Mouse (Mus musculus) midbrain, embryonic 15.5 days (tissue): ENCODE data around the gene Tbc1d16. TPM values are rescaled to one million over a fixed set of nuclear protein-coding genes. Genes with fewer than 3 reads are reported as not detected.
"Not testable (repeated sequence)": the region's sequence is repeated elsewhere in the genome, so short reads cannot be mapped to it uniquely, and the experiment has no call there.

ENCODE experiments used
- ATAC-seq: fragments of 200-750 bp; cut with Nextera tagmentation; replicated peaks from 2 replicates; pipeline ENCODE4 v1.8.0; 2017; ENCODE audit warnings: moderate TSS enrichment
- H3K27ac ChIP-seq: fragments of 300-500 bp; sonication (generic); 2 replicates; pipeline ENCODE4 v1.5.1; 2015; ENCODE audit warnings: mild to moderate bottlenecking, inconsistent platforms
- H3K27me3 ChIP-seq: fragments of 300-500 bp; sonication (generic); replicated peaks from 2 replicates; pipeline ENCODE4 v1.6.1; 2015; ENCODE audit warnings: inconsistent platforms
- H3K36me3 ChIP-seq: fragments of 300-500 bp; sonication (generic); replicated peaks from 2 replicates; pipeline ENCODE4 v1.6.1; 2015; ENCODE audit warnings: inconsistent platforms
- H3K4me1 ChIP-seq: fragments of 300-500 bp; sonication (generic); 2 replicates; pipeline ENCODE4 v1.6.1; 2015; ENCODE audit warnings: inconsistent platforms
- H3K4me2 ChIP-seq: fragments of 300-500 bp; sonication (generic); 2 replicates; pipeline ENCODE4 v1.6.1; 2015; ENCODE audit warnings: inconsistent platforms, mild to moderate bottlenecking, moderate library complexity
- H3K4me3 ChIP-seq: fragments of 300-500 bp; sonication (generic); 2 replicates; pipeline ENCODE4 v1.5.1; 2015; ENCODE audit warnings: mild to moderate bottlenecking, inconsistent platforms
- H3K9ac ChIP-seq: fragments of 300-500 bp; sonication (generic); 2 replicates; pipeline ENCODE4 v1.6.1; 2015; ENCODE audit warnings: mild to moderate bottlenecking, inconsistent platforms
- H3K9me3 ChIP-seq: fragments of 300-500 bp; sonication (generic); 2 replicates; pipeline ENCODE4 v1.6.1; 2016; ENCODE audit warnings: inconsistent platforms
- WGBS: fragments of 180-500 bp; shearing (Covaris S2); methylation state at CpG from one replicate; pipeline ENCODE4 v1.1.7; 2015; ENCODE audit warnings: mixed read lengths; 5-methylcytosine and 5-hydroxymethylcytosine counted together
- polyA plus RNA-seq: library from polyadenylated mRNA; unstranded; fragments of >200 nt; fragmentation: Nextera tagmentation; extraction: Ambion mirVana; gene quantifications from 2 replicates; pipeline ENCODE4 v1.2.1, GENCODE M21; 2015

The Tbc1d16 gene
- polyA plus RNA-seq, 1 experiment from 2014 or later: 66.8 TPM

- Histone ChIP-seq H3K9me3 (no peaks in the 10 kb centered on the region), H3K27ac (no peak overlapping the region), H3K36me3 (no peaks in the 10 kb centered on the region), H3K4me1 (no peaks in the 10 kb centered on the region; the same call in 1 of the 2 replicates), H3K27me3 (no peaks in the 10 kb centered on the region), H3K4me2 (no peak overlapping the region), H3K9ac (no peak overlapping the region), H3K4me3 (no peak overlapping the region)
- no peak for ATAC-seq
- 11% methylated on average over 7 of the region's 7 CpGs for WGBS
Observed at GRCm38 (mm10) chr11:119111345-119111744, 117.0 kb downstream of the Tbc1d16 start.

DNA sequence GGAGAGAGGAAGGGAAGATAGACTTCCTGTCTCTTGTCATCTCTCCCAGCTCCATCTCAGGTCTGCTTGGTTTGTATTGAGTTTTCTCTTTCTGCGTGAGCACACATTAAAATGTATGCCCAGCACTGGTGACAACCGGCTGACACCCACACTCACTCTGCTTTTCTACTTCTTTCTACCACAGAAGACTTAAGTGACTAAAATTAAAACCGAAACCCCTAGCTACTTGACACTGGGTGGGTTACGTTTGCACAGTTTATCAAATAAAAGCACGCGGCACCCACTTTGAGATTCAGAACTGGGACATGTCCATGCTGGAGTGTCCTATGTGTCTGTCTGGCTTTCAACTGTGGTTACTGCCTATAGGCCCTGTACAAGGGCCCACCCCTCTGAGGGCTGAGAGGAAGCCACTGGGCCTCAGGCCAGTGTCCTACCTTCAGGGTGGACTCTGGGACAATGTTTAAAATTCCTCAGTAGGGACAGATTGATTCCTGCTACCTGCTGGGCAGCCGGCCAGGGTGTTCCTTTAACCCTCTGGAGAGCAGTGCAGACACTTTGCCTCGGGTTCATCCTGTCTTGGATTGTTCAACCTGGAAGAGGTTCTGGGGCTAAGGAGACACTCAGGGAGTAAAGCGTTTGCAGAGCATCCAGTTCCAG is 118.8 kb downstream of the Tbc1d16 start:
- Histone ChIP-seq H3K4me1 (peaks cover 7% of the 10 kb centered on the region; the same call in 1 of the 2 replicates), H3K4me3 (no peak overlapping the region), H3K27ac (no peak overlapping the region), H3K9ac (no peak overlapping the region), H3K27me3 (no peaks in the 10 kb centered on the region), H3K9me3 (no peaks in the 10 kb centered on the region), H3K36me3 (no peaks in the 10 kb centered on the region), H3K4me2 (no peak overlapping the region)
- WGBS: 79% methylated on average over 9 of the region's 9 CpGs
- no peak for ATAC-seq

DNA sequence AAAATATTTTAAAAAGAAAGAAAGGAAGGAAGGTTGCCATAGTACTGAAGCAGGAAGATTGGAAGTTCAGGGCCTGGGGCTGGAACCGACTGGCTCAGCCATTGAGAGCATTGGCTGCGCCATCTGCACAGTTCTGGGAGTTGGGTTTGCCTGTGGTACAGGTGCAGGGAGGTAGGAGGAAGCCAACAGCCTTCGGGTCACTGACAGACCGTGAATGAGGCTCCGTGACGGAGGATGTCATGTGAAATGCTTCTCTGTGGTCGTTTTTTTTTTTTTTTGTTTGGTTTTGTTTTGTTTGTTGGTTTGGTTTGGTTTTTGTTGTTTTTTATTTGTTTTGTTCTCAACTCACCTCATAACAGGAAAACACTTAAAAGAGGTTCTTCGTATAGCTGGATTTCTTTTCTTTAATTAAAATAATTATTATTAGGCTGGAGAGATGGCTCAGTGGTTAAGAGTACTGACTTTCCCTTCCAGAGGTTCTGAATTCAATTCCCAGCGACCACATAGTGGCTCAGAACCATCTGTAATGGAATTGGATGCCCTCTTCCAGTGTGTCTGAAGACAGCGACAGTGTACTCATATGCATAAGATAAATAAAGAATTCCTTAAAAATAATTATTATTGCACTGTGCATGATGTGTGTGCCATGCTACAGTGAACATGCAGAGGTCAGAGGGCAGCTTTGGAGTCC is 119.6 kb downstream of the Tbc1d16 start:
- WGBS: 80% methylated on average over 10 of the region's 10 CpGs
- Histone ChIP-seq H3K27ac (no peak overlapping the region), H3K36me3 (no peaks in the 10 kb centered on the region), H3K9me3 (no peaks in the 10 kb centered on the region), H3K9ac (no peak overlapping the region), H3K4me2 (no peak overlapping the region), H3K4me1 (peaks cover 7% of the 10 kb centered on the region; the same call in 1 of the 2 replicates), H3K27me3 (no peaks in the 10 kb centered on the region), H3K4me3 (no peak overlapping the region)
- no peak for ATAC-seq

DNA sequence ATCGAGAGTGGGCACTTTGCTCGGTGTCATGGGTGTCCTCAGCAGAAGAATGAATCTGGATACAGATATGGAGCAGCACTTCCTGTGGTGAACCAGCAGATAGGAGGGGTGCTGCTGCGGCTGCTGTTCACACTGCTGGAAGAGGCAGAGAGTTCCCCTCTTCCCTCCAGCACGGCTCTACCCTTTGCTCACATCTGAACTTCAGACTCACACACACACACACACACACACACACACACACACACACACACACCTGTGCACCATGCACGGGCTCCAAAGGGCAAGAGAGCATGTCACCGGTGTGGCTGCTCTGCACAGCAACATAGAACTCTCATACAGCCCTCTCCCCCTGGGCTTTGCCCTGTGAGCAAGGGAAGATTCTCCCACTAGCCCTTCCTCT is 122.0 kb downstream of the Tbc1d16 start:
- H3K9ac ChIP-seq: no peak overlapping the region
- no peaks in the 10 kb centered on the region for H3K36me3 ChIP-seq
- H3K4me1 ChIP-seq: peaks cover 7% of the 10 kb centered on the region; the same call in 1 of the 2 replicates
- no peaks in the 10 kb centered on the region for H3K9me3 ChIP-seq
- H3K4me3 ChIP-seq: no peak overlapping the region
- no peak overlapping the region for H3K27ac ChIP-seq
- no peak overlapping the region for H3K4me2 ChIP-seq
- no peaks in the 10 kb centered on the region for H3K27me3 ChIP-seq
- 58% methylated on average over 6 of the region's 6 CpGs for WGBS
- no peak for ATAC-seq

DNA sequence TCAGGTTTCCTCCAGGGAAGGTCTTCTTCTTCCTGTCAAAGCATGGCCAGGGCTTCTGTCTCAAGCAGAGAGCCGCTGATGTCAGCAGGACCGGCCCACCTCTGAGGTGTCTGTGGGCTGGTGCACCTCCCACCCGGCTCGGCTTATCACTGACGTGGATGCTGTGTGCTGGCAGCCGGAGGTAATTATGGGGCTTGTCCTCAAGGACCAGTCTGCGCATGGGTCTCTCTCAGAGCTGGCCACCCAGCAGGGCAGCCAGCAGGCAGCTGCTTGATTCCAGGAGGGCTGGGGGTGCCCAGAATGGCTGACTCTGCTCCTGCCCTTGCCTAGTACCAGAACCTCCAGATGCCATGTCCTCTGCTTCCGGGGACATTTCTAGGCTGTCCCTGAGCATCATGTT is 122.6 kb downstream of the Tbc1d16 start:
- no peak overlapping the region for H3K27ac ChIP-seq
- H3K9me3 ChIP-seq: no peaks in the 10 kb centered on the region
- H3K27me3 ChIP-seq: no peaks in the 10 kb centered on the region
- H3K4me3 ChIP-seq: no peak overlapping the region
- ATAC-seq: no peak
- 53% methylated on average over 8 of the region's 8 CpGs for WGBS
- H3K4me1 ChIP-seq: peaks cover 7% of the 10 kb centered on the region; the same call in 1 of the 2 replicates
- no peaks in the 10 kb centered on the region for H3K36me3 ChIP-seq
- H3K4me2 ChIP-seq: no peak overlapping the region
- H3K9ac ChIP-seq: no peak overlapping the region

DNA sequence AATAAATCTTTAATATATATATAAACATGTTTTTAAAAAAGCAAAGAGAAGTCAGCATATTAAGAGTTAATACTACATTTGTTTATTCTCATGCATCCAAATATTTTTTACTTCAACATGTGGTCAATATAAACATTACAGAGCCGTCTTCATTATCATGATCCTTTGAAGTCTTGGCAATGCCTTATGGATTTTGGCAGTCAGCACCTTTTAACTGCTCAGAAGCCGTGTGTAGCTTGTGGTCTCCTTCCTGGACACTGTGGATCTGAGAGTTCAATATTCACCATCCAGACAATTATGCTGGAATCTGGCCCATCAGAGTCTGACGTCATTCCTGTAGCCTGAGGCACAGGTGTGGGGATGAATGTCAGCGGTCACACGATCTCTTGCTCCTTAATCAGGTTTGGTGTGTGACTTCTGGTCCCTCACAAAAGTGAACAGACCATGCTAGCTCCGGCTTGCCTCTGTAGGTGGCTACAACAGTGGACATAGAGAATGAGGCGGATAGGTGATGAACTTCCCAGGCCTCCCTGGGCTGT is 123.2 kb downstream of the Tbc1d16 start:
- Histone ChIP-seq H3K4me1 (peaks cover 7% of the 10 kb centered on the region; the same call in 1 of the 2 replicates), H3K36me3 (no peaks in the 10 kb centered on the region), H3K27me3 (no peaks in the 10 kb centered on the region), H3K4me2 (no peak overlapping the region), H3K4me3 (no peak overlapping the region), H3K9me3 (no peaks in the 10 kb centered on the region), H3K9ac (no peak overlapping the region), H3K27ac (no peak overlapping the region)
- no peak for ATAC-seq
- 77% methylated on average over 7 of the region's 7 CpGs for WGBS

DNA sequence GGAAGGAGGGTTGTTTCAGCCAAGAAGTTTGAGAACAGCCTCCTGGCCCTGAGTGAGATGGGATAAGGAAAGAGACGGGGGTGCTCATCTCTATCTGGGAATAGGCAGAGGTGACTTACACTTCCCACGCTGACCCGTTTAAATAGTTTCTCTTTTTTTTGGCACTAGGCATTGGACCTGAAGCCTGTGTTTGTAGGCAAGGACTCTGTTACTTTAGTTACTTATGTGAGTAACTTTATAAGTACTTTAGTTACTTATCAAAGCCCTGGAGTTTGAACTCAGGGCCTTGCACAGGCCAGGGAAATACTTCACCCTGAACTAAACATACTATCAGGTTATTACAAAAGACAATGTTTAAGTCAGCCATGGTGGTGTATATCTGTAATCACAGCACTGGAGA is 124.3 kb downstream of the Tbc1d16 start:
- no peak for ATAC-seq
- H3K4me1 ChIP-seq: peaks cover 7% of the 10 kb centered on the region; the same call in 1 of the 2 replicates
- H3K36me3 ChIP-seq: no peaks in the 10 kb centered on the region
- H3K9me3 ChIP-seq: no peaks in the 10 kb centered on the region
- H3K4me3 ChIP-seq: no peak overlapping the region
- WGBS: 87% methylated on average over 3 of the region's 3 CpGs
- no peak overlapping the region for H3K4me2 ChIP-seq
- H3K27ac ChIP-seq: no peak overlapping the region
- no peak overlapping the region for H3K9ac ChIP-seq
- H3K27me3 ChIP-seq: no peaks in the 10 kb centered on the region

GRCm38 (mm10) chr11:119100355-119100754 is 127.9 kb downstream of the Tbc1d16 start:
- ATAC-seq, H3K4me2 ChIP-seq, H3K27me3 ChIP-seq, H3K4me3 ChIP-seq, H3K4me1 ChIP-seq, H3K9me3 ChIP-seq, H3K27ac ChIP-seq, H3K36me3 ChIP-seq, H3K9ac ChIP-seq: not testable (repeated sequence)
- 71% methylated on average over 4 of the region's 4 CpGs for WGBS

GRCm38 (mm10) chr11:119098202-119098601 is 130.1 kb downstream of the Tbc1d16 start:
- H3K4me2 ChIP-seq: no peak overlapping the region
- H3K4me3 ChIP-seq: no peak overlapping the region
- peaks cover 7% of the 10 kb centered on the region for H3K4me1 ChIP-seq
- ATAC-seq: no peak
- no peaks in the 10 kb centered on the region for H3K36me3 ChIP-seq
- no peak overlapping the region for H3K27ac ChIP-seq
- no peaks in the 10 kb centered on the region for H3K9me3 ChIP-seq
- 0 out of 2 replicates have a peak, but pooled peaks cover 3% of the 10 kb centered on the region for H3K27me3 ChIP-seq
- 70% methylated on average over 4 of the region's 4 CpGs for whole genome bisulfite sequencing
- no peak overlapping the region for H3K9ac ChIP-seq

DNA sequence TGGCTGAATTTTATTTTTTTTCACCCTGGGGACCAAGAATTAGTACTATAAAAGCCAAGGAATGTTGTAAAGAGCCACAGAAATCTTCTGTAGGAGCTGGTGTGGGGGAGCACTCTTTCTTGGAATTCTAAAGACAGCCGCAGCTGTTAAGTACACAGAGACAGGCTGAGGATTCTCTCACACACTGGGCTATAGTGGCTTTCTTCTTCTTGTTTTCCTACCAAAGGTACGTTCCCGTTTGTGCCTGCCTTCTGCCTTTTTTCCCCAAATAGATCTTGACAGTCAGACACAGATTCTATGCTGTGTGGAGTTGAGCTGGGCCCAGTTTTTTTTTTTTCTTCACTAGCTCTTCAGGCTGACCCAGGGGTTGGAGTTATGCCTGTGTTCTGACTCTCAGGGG is 132.9 kb downstream of the Tbc1d16 start:
- Histone ChIP-seq H3K4me3 (no peak overlapping the region), H3K27me3 (0 out of 2 replicates have a peak, but pooled peaks cover 3% of the 10 kb centered on the region), H3K9me3 (no peaks in the 10 kb centered on the region), H3K4me2 (no peak overlapping the region), H3K36me3 (no peaks in the 10 kb centered on the region), H3K4me1 (peaks cover 16% of the 10 kb centered on the region), H3K27ac (no peak overlapping the region), H3K9ac (no peak overlapping the region)
- WGBS: 30% methylated on average over 3 of the region's 3 CpGs
- ATAC-seq: no peak

DNA sequence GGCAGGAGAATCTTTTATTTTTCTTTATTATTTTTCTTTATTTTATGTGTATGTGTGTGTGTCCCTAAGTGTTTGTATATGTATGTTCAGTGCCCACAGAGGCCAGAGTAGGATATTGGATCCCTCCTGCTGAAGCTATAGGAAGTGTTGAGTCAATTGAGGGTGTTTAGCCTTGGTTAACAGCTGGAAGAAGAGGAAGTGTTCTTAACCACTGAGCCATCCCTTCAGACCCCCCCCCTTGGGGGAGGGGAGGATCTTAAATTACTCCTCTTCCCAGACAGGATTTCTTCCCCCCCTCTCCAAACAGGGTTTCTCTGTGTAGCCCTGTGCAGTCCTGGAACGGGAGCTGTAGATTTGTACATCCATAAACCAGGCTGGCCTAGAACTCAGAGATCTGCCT is 135.0 kb downstream of the Tbc1d16 start:
- WGBS: 80% methylated on average over 1 of the region's 1 CpGs
- peaks cover 14% of the 10 kb centered on the region for H3K27me3 ChIP-seq
- H3K4me2 ChIP-seq: no peak overlapping the region
- ATAC-seq: no peak
- H3K9me3 ChIP-seq: no peaks in the 10 kb centered on the region
- H3K9ac ChIP-seq: no peak overlapping the region
- H3K36me3 ChIP-seq: no peaks in the 10 kb centered on the region
- H3K27ac ChIP-seq: no peak overlapping the region
- H3K4me1 ChIP-seq: peaks cover 36% of the 10 kb centered on the region
- H3K4me3 ChIP-seq: no peak overlapping the region
